Mouse (Mus musculus) inflammation-experienced regulatory T-cells (primary cell): Measurements from ENCODE around the gene Ubap1l. TPM values are rescaled to one million over a fixed set of nuclear protein-coding genes. Genes with fewer than 3 reads are reported as not detected.

Experiments
- polyA plus RNA-seq, 2 experiments: library from polyadenylated mRNA; unstranded; fragments of 100-300 nt; shearing (Covaris generic); gene quantifications; one replicate each; pipeline ENCODE4 v1.2.1; 2017

Ubap1l gene
- polyA plus RNA-seq, result not detected

DNA sequence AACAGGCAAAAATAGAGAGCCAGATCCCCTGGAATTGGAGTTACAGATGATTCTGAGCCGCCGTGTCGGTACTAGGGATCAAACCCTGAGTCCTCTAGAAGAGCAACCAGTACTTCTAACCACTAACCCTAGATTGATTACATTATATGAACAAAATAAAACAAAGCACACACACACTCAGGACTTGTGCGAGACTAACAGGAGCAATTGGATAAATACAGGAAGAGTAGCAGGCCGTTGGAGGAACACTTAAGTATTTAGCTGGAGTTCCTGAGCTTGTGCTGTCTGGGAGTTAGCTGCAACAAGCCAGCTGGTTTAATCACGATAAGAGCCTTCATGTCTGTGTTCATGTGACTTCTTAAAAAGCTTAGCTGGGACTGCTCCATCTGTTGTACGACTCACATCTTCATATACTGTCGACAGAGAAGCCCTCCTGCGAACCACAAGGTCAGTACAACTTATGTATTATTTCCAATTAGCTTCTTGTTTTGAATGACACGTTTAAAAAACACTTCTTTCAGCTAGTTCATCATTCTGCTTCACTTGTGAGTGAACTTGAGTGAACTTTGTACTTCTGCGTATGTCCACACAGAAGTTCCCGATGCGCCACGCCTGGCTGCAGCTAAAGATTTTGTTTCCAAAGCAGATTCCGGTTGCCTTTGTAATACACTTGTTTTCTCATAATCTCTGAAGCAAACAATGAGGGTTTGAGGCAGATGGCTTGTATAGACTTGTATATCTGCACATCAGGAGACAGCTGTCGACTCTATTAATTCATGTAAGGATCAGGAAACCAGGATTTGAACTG is at the start of gene Ubap1l:
TSS of gene Ubap1l (plus strand) at position 401 of the 808 bp plus-strand sequence.

GRCm38 (mm10) chr9:65345854-65346475 is 14.9 kb upstream of the Ubap1l start, which contains the start of gene Pdcd7:
Pdcd7 (plus strand) TSS chr9:65346104.

DNA sequence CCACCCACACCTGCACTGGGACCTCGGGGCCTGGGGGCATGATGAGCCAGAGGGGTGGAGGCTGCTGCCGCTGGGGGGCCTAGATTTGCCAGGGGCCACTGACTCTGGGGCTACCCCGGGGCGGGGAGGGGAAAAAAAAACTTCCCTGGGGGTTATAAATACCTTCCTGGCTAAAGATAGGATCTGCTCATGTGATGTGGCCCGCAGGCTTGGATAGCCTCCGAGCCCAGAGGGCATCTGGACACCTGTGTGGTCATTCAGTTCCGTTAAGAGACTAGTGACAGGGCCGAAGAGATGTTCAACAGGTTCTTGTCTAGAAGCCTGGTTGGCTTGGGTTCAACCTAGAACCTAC is 30.7 kb downstream of the Ubap1l start, which contains the start of gene Kbtbd13:
TSS of gene Kbtbd13 (minus strand) at position 40 of the 352 bp plus-strand sequence.

GRCm38 (mm10) chr9:65398279-65398678 is 37.4 kb downstream of the Ubap1l start, which contains the start of gene Rasl12:
Rasl12 (plus strand) TSS chr9:65398506.

DNA sequence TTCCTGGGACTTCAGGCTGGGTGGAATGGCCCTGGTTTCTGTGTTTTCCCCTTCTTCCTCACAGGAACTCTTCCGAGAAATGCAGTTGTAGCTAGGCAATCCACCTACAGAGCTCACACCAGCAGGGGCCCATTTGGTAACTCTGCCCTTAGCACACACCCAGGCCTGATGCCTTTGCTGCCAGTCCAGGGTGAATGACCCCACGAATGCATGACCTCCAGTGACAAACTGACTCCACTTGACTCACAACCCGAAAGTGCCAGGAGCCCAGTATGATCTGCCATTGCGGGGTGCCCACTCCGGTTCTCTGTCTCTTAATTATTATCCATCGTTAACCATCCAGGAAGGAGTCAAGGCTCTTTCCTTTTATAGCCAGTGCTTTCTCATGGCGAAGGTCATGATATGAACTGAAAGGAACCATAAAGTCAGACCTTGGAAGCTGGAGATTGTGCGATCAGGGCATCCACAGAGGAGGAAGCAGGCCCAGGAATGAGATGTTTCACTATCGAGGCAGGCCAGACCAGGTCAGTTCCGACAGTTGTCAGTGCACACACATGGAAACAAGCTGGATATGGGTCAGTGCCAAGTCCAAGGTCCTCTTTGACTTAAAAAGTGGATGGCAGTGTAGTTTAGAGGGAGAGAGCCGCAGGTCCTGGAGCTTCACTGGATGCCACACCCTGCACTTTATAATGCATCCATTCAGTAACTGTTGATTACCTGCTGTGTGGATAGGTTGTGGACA is 62.1 kb downstream of the Ubap1l start, which contains the start of gene Slc51b:
TSS of gene Slc51b (minus strand) at position 196 of the 742 bp plus-strand sequence.

Other genes starting within 250 kb of the Ubap1l start
- under 1 TPM; 0.09 to 0.10 TPM for gene Igdcc3, start 219.9 kb upstream of the Ubap1l start, polyA plus RNA-seq
- 10 to 100 TPM; 10.6 to 25.3 TPM for gene Parp16, start 165.7 kb upstream of the Ubap1l start, polyA plus RNA-seq
- under 1 TPM; 0.04 to 0.49 TPM for gene Cilp, start 95.9 kb upstream of the Ubap1l start, polyA plus RNA-seq
- 10 to 100 TPM; 43.3 to 62.3 TPM for gene Clpx, start 66.8 kb upstream of the Ubap1l start, polyA plus RNA-seq
- gene Pdcd7, start 14.9 kb upstream of the Ubap1l start, polyA plus RNA-seq, result 10 to 100 TPM; 37.1 to 44.0 TPM
- gene Kbtbd13, start 30.6 kb downstream of the Ubap1l start, polyA plus RNA-seq, result under 1 TPM in 1 of 2 experiments, not detected in 1; 0.19 TPM
- gene Rasl12, start 37.5 kb downstream of the Ubap1l start, polyA plus RNA-seq, result 1 to 10 TPM in 1 of 2 experiments, under 1 TPM in 1; 0.49 to 2.1 TPM
- gene Slc51b, start 61.9 kb downstream of the Ubap1l start, polyA plus RNA-seq, result under 1 TPM in 1 of 2 experiments, not detected in 1; 0.55 TPM
- 10 to 100 TPM; 36.6 to 46.7 TPM for gene Mtfmt, start 74.7 kb downstream of the Ubap1l start, polyA plus RNA-seq
- gene Spg21, start 99.9 kb downstream of the Ubap1l start, polyA plus RNA-seq, result 100 to 1,000 TPM; 124 to 138 TPM
- gene Ankdd1a, start 159.2 kb downstream of the Ubap1l start, polyA plus RNA-seq, result under 1 TPM; 0.13 to 0.31 TPM
- gene Plekho2, start 219.0 kb downstream of the Ubap1l start, polyA plus RNA-seq, result 10 to 100 TPM; 70.1 to 71.2 TPM
- 1 to 10 TPM in 1 of 2 experiments, under 1 TPM in 1; 0.96 to 2.6 TPM for gene Pif1, start 226.1 kb downstream of the Ubap1l start, polyA plus RNA-seq